Mouse (Mus musculus) hindbrain, embryonic 15.5 days (tissue): ENCODE results near the gene Abcc12. TPM values are rescaled to one million over a fixed set of nuclear protein-coding genes. Genes with fewer than 3 reads are reported as not detected.

Experiments used
- ATAC-seq: fragments of 200-750 bp; cut with Nextera tagmentation; 2 replicates; pipeline ENCODE4 v1.8.0; 2017; ENCODE audit warnings: low read depth, moderate number of reproducible peaks, moderate TSS enrichment; ENCODE audit not compliant: low FRiP score
- H3K27ac ChIP-seq: fragments of 300-500 bp; sonication (generic); replicated peaks from 2 replicates; pipeline ENCODE4 v1.5.1; 2015; ENCODE audit warnings: mild to moderate bottlenecking, inconsistent platforms
- H3K27me3 ChIP-seq: fragments of 300-500 bp; sonication (generic); 2 replicates; pipeline ENCODE4 v1.6.1; 2015; ENCODE audit warnings: control low read depth, inconsistent platforms
- H3K36me3 ChIP-seq: fragments of 300-500 bp; sonication (generic); 2 replicates; pipeline ENCODE4 v1.6.1; 2015; ENCODE audit warnings: control low read depth, inconsistent platforms
- H3K4me1 ChIP-seq: fragments of 300-500 bp; sonication (generic); replicated peaks from 2 replicates; pipeline ENCODE4 v1.6.1; 2015; ENCODE audit warnings: control low read depth, inconsistent platforms
- H3K4me2 ChIP-seq: fragments of 300-500 bp; sonication (generic); 2 replicates; pipeline ENCODE4 v1.6.1; 2015; ENCODE audit warnings: moderate library complexity, mild to moderate bottlenecking, inconsistent platforms
- H3K4me3 ChIP-seq: fragments of 300-500 bp; sonication (generic); 2 replicates; pipeline ENCODE4 v1.5.1; 2015; ENCODE audit warnings: mild to moderate bottlenecking, inconsistent platforms
- H3K9ac ChIP-seq: fragments of 300-500 bp; sonication (generic); 2 replicates; pipeline ENCODE4 v1.6.1; 2015; ENCODE audit warnings: inconsistent platforms
- H3K9me3 ChIP-seq: fragments of 300-500 bp; sonication (generic); 2 replicates; pipeline ENCODE4 v1.6.1; 2016; ENCODE audit warnings: control low read depth, inconsistent platforms
- WGBS: fragments of 180-500 bp; shearing (Covaris S2); methylation state at CpG from one replicate; pipeline ENCODE4 v1.1.7; 2015; 5-methylcytosine and 5-hydroxymethylcytosine counted together
- polyA plus RNA-seq: library from polyadenylated mRNA; unstranded; fragments of >200 nt; fragmentation: Nextera tagmentation; extraction: Ambion mirVana; gene quantifications from 2 replicates; pipeline ENCODE4 v1.2.1, GENCODE M21; 2015

Gene Abcc12
- polyA plus RNA-seq, 1 experiment from 2014 or later: 0.23 TPM

DNA sequence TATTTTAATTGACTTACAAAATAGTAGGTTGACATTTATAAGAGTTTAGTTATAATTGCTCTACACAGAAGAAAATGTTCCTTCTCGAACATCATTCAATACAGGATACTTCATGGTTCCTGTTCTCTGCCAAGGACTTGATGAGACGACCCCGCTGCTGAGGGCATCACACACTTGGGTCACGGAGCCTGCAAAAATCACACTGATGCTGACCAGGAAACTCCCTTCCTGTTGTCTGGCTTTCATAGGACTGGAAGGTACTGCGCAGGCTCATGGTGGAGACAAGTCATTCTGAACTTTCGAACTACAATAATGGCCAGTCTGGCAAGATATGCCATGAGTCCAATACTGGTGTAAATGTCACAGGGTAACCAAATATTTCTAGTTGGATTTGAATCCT lies 95.1 kb downstream of the Abcc12 start:
- 96% methylated on average over 6 of the region's 6 CpGs for WGBS

GRCm38 (mm10) chr8:86484244-86484643 lies 96.2 kb downstream of the Abcc12 start:
- H3K4me3 ChIP-seq: no peak overlapping the region
- H3K4me2 ChIP-seq: no peak overlapping the region
- ATAC-seq: no peak

More for the DNA sequence above, 95.1 kb downstream of the Abcc12 start:
- Histone ChIP-seq H3K9me3 (no peaks in the 10 kb centered on the region), H3K4me3 (no peak overlapping the region), H3K27me3 (no peaks in the 10 kb centered on the region), H3K36me3 (no peaks in the 10 kb centered on the region), H3K4me1 (no peaks in the 10 kb centered on the region), H3K9ac (no peak overlapping the region), H3K27ac (no peak overlapping the region), H3K4me2 (no peak overlapping the region)
- ATAC-seq: no peak

DNA sequence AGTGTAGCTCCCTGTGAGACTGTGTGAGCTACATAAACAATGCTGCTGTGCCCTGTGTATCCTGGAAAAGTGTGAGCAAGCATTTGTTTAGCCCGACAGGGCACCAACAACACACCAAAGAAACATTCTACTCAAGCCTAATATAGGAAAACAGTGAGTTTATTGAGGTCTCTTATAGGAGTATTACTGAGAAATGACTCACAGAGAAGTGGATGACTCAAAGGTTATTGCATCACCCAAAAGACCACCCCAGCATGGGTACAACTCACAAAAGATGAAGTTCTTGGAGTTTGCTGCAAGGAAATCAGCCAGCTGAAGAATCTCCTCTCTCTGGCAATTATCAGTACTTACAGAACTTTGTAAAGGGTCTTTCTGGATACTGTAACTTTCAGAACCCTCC lies 98.4 kb downstream of the Abcc12 start:
- Histone ChIP-seq H3K4me1 (no peaks in the 10 kb centered on the region), H3K4me2 (no peak overlapping the region), H3K4me3 (no peak overlapping the region), H3K27ac (no peak overlapping the region), H3K27me3 (no peaks in the 10 kb centered on the region), H3K9ac (no peak overlapping the region), H3K36me3 (no peaks in the 10 kb centered on the region), H3K9me3 (no peaks in the 10 kb centered on the region)
- no peak for ATAC-seq
- WGBS: 83% methylated on average over 1 of the region's 1 CpGs

More at GRCm38 (mm10) chr8:86484244-86484643, 96.2 kb downstream of the Abcc12 start:
- H3K36me3 ChIP-seq: no peaks in the 10 kb centered on the region
- H3K9ac ChIP-seq: no peak overlapping the region
- H3K27ac ChIP-seq: no peak overlapping the region
- H3K27me3 ChIP-seq: no peaks in the 10 kb centered on the region
- H3K4me1 ChIP-seq: no peaks in the 10 kb centered on the region
- no peaks in the 10 kb centered on the region for H3K9me3 ChIP-seq

DNA sequence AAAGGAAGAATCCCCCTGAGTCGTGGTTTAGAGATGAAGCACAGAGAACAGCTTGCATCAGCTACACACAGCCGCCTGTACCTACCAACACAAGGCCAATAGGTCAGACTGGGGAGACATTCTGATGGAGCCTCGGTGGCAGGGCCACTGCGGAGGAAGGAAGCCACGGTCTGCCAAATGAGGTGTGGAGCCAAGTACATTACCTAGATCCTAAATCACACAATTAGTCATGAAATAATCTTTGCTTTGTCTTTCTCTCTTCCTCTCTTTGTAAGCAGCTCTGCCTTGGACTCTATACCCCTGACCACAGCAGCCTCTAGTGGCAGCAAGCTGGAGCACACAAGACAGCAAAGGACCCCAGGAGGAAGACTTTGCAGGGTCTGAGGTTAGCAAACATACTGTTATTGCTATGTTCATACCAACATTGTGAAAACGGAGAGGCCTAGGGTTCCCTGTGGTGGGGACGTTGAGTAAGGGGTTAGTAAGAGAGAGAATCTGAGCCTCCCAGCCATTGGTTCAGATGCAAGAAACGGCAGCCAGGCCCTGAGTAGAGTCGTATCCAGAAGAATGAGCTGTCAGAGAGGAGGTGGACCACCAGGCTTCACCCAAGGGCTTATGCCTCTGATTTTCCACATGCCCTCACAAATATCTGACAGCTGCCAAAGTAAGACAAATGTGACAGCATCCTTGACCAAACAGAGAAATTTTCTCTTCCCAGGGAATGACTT lies 104.6 kb downstream of the Abcc12 start:
- peak overlapping the region; percentile 70 for H3K27ac ChIP-seq
- H3K9ac ChIP-seq: no peak overlapping the region
- H3K4me2 ChIP-seq: peak overlapping the region; percentile 15; the same call in 1 of the 2 replicates
- ATAC-seq: peak; percentile 89
- H3K9me3 ChIP-seq: no peaks in the 10 kb centered on the region
- no peak overlapping the region for H3K4me3 ChIP-seq
- H3K27me3 ChIP-seq: no peaks in the 10 kb centered on the region
- peaks cover 8% of the 10 kb centered on the region for H3K4me1 ChIP-seq
- H3K36me3 ChIP-seq: no peaks in the 10 kb centered on the region
- 45% methylated on average over 9 of the region's 9 CpGs for WGBS

DNA sequence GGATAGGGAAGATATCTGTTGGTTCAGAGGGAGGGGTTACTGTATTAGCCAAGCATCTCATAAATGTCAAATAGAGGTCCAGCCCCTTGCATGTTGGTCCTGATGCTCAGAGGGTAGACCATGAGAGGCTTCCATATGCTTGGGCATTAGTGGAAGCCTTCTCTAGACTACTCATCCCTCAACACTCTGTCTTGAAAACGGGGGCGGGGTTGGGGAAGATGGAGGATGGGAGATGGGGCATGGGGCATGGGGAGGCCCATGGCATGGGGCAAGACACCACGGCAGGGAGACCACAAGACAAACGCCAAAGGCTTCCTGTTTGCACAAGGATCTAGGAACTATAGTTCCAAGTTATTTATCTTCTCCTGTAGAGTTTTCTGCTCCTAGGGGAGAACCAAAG lies 106.0 kb downstream of the Abcc12 start:
- no peaks in the 10 kb centered on the region for H3K36me3 ChIP-seq
- H3K27ac ChIP-seq: no peak overlapping the region
- no peak for ATAC-seq
- no peak overlapping the region for H3K4me2 ChIP-seq
- H3K9me3 ChIP-seq: no peaks in the 10 kb centered on the region
- 92% methylated on average over 4 of the region's 4 CpGs for WGBS
- H3K27me3 ChIP-seq: no peaks in the 10 kb centered on the region
- H3K4me3 ChIP-seq: no peak overlapping the region
- peaks cover 8% of the 10 kb centered on the region for H3K4me1 ChIP-seq
- H3K9ac ChIP-seq: no peak overlapping the region

- no peak for ATAC-seq
- Histone ChIP-seq H3K27ac (no peak overlapping the region), H3K4me1 (peaks cover 8% of the 10 kb centered on the region), H3K4me3 (no peak overlapping the region), H3K36me3 (no peaks in the 10 kb centered on the region), H3K9me3 (no peaks in the 10 kb centered on the region), H3K9ac (no peak overlapping the region), H3K4me2 (no peak overlapping the region), H3K27me3 (no peaks in the 10 kb centered on the region)
- 44% methylated on average over 6 of the region's 6 CpGs for WGBS
These were observed 107.4 kb downstream of the Abcc12 start for GRCm38 (mm10) chr8:86473121-86473520.

DNA sequence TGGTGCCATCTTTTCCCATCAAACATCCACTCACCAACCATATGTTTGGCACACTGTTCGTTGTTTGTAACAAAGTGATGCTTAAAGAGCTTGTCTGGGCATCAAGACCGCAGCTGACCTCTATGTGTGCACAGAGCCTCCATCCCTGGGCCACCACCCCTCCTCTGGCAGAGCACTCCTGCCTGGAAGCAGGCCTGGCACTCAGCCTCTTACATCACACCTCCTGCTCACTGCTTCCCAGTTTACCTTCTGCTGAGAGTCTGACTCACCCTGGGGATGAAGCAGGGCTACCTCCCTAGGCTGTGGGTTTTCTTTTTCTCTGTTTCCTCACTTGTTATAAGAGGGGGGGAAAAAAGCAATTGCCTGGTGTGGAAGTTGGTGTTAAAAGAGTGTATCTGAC lies 109.8 kb downstream of the Abcc12 start:
- no peak for ATAC-seq
- no peak overlapping the region for H3K4me2 ChIP-seq
- H3K4me1 ChIP-seq: peaks cover 4% of the 10 kb centered on the region
- no peak overlapping the region for H3K4me3 ChIP-seq
- H3K27ac ChIP-seq: no peak overlapping the region
- no peak overlapping the region for H3K9ac ChIP-seq
- no peaks in the 10 kb centered on the region for H3K9me3 ChIP-seq
- no peaks in the 10 kb centered on the region for H3K27me3 ChIP-seq
- 89% methylated on average over 2 of the region's 2 CpGs for WGBS
- no peaks in the 10 kb centered on the region for H3K36me3 ChIP-seq

DNA sequence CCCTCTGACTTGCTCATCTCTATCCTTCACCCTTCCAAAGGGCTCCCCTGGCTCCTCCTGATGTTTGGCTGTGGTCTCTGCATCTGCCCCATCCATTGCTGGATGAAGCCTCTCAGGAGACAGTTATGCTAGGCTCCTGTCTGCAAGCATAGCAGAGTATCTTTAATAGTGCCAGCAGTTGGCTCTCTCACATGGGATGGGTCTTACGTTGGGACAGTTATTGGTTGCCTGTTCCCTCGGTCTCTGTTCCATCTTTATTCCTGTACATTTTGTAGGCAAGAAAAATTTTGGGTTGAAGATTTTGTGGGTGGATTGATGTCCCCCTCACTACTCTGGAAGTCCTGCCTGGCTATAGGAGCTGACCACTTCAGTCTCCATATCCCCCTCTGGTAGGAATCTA lies 117.3 kb downstream of the Abcc12 start:
- Histone ChIP-seq H3K4me3 (no peak overlapping the region), H3K4me2 (no peak overlapping the region), H3K9ac (no peak overlapping the region), H3K27me3 (no peaks in the 10 kb centered on the region), H3K4me1 (0 out of 2 replicates have a peak, but pooled peaks cover 5% of the 10 kb centered on the region), H3K9me3 (no peaks in the 10 kb centered on the region), H3K27ac (no peak overlapping the region), H3K36me3 (no peaks in the 10 kb centered on the region)
- WGBS: 98% methylated on average over 2 of the region's 2 CpGs
- ATAC-seq: no peak

DNA sequence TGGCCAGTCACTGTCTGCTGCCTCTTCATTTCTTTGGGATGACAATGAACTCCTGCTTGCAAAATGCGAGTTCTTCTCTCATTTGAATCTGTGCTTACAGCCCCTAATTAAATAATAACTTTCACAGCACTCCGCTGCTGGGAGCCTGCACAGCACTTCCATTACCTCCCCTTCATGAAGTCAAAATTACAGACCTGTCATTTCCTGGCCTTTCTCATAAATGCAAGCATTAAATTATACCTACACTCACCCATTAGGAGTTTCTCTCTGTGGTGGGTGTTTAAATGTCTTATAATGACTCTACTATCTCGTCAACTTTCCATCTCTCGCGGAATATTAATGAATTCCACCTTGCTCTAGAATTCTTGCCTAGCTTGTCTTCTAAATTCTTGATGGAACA lies 120.1 kb downstream of the Abcc12 start:
- Histone ChIP-seq H3K9me3 (no peaks in the 10 kb centered on the region), H3K4me2 (no peak overlapping the region), H3K27me3 (no peaks in the 10 kb centered on the region), H3K9ac (no peak overlapping the region), H3K4me1 (0 out of 2 replicates have a peak, but pooled peaks cover 5% of the 10 kb centered on the region), H3K36me3 (no peaks in the 10 kb centered on the region), H3K27ac (no peak overlapping the region), H3K4me3 (no peak overlapping the region)
- 70% methylated on average over 5 of the region's 5 CpGs for WGBS
- no peak for ATAC-seq

GRCm38 (mm10) chr8:86453697-86454480 lies 126.6 kb downstream of the Abcc12 start:
- H3K36me3 ChIP-seq: no peaks in the 10 kb centered on the region
- 0 out of 2 replicates have a peak overlapping the region, but pooled peaks have one; percentile 45 for H3K27ac ChIP-seq
- no peak overlapping the region for H3K4me3 ChIP-seq
- no peaks in the 10 kb centered on the region for H3K9me3 ChIP-seq
- no peaks in the 10 kb centered on the region for H3K27me3 ChIP-seq
- no peak for ATAC-seq
- WGBS: 85% methylated on average over 11 of the region's 11 CpGs
- H3K4me2 ChIP-seq: no peak overlapping the region
- H3K4me1 ChIP-seq: peaks cover 10% of the 10 kb centered on the region
- H3K9ac ChIP-seq: no peak overlapping the region

DNA sequence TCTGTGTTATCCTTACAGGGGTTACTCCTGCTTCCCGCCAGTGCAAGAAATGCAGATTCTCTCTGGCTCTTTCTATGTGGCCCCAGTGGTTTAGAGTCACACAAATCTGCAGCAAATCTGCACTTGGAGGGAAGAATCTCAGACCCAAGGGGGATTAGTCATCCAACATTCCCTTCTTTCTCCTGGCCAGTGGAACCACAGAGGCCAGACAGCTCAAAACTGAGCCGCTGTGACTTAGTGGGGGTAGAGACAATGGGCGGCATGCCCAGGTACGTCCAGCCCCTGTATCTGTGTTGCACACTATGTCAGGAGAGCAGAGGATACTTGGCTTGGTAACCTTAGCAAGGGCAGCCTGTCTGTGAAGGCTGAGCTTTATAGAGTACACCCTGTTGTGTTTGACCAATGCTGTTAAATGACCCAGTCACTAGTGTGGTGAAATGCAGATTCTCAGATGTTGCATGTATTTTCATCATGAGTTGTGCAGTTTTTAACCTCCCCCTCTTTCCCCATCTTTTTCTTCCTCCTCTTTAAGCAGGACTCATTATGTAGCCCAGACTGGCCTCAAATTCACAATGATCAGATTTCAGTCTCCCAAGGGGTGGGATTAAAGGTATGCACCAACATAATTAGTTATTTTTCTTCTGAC lies 130.5 kb downstream of the Abcc12 start:
- no peaks in the 10 kb centered on the region for H3K36me3 ChIP-seq
- no peak overlapping the region for H3K27ac ChIP-seq
- WGBS: 92% methylated on average over 4 of the region's 4 CpGs
- H3K4me3 ChIP-seq: no peak overlapping the region
- no peaks in the 10 kb centered on the region for H3K9me3 ChIP-seq
- no peaks in the 10 kb centered on the region for H3K27me3 ChIP-seq
- no peak overlapping the region for H3K4me2 ChIP-seq
- ATAC-seq: no peak
- H3K4me1 ChIP-seq: peaks cover 10% of the 10 kb centered on the region
- no peak overlapping the region for H3K9ac ChIP-seq

DNA sequence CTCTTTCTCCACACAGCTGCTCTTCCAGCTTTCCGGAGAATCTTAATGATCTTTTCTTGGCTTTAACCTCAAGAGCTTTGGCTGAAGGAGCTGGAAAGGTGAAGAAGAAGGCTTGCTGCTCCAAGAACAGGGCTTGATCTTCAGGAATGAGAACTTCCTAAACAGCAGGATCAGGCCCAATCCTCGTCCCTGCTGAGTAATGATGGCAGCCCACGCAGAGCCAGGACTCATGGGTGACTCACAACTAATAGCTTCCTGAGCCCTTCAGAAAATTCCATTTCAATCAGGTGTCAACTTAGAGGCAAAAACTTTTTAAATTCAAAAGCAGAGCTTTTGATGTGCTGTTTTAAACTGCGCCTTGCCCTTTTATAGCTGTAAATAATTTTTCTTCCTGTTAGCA lies 135.0 kb downstream of the Abcc12 start:
- ATAC-seq: no peak
- Histone ChIP-seq H3K27me3 (no peaks in the 10 kb centered on the region), H3K4me3 (no peak overlapping the region), H3K9me3 (no peaks in the 10 kb centered on the region), H3K27ac (no peak overlapping the region), H3K9ac (no peak overlapping the region), H3K4me1 (peaks cover 6% of the 10 kb centered on the region), H3K36me3 (no peaks in the 10 kb centered on the region), H3K4me2 (no peak overlapping the region)
- 82% methylated on average over 4 of the region's 4 CpGs for WGBS
